Mouse (Mus musculus) intestine, embryonic 16.5 days (tissue): ENCODE results near the gene Cwc27. TPM values are rescaled to one million over a fixed set of nuclear protein-coding genes. Genes with fewer than 3 reads are reported as not detected.

Source experiments
- ATAC-seq: fragments of 200-750 bp; cut with Nextera tagmentation; 2 replicates; pipeline ENCODE4 v1.8.0; 2017; ENCODE audit warnings: moderate TSS enrichment, moderate library complexity
- H3K27ac ChIP-seq: fragments of 300-500 bp; sonication (generic); 2 replicates; pipeline ENCODE4 v1.5.1; 2014; ENCODE audit warnings: mild to moderate bottlenecking, low read length
- H3K27me3 ChIP-seq: fragments of 300-500 bp; sonication (generic); replicated peaks from 2 replicates; pipeline ENCODE4 v1.6.1; 2014; ENCODE audit warnings: low read length, control low read depth, mixed read lengths; ENCODE audit not compliant: control insufficient read depth, insufficient read depth
- H3K36me3 ChIP-seq: fragments of 300-500 bp; sonication (generic); 2 replicates; pipeline ENCODE4 v1.6.1; 2014; ENCODE audit warnings: low read length, control low read depth; ENCODE audit not compliant: control insufficient read depth, insufficient read depth
- H3K4me1 ChIP-seq: fragments of 300-500 bp; sonication (generic); 2 replicates; pipeline ENCODE4 v1.6.1; 2014; ENCODE audit warnings: low read length, control low read depth, mixed read lengths; ENCODE audit not compliant: control insufficient read depth, insufficient read depth
- H3K4me2 ChIP-seq: fragments of 300-500 bp; sonication (generic); 2 replicates; pipeline ENCODE4 v1.6.1; 2014; ENCODE audit warnings: low read depth, low read length, control low read depth
- H3K4me3 ChIP-seq: fragments of 300-500 bp; sonication (generic); 2 replicates; pipeline ENCODE4 v1.5.1; 2014; ENCODE audit warnings: mild to moderate bottlenecking, low read length
- H3K9ac ChIP-seq: fragments of 300-500 bp; sonication (generic); 2 replicates; pipeline ENCODE4 v1.6.1; 2014; ENCODE audit warnings: low read depth, low read length
- H3K9me3 ChIP-seq: fragments of 300-500 bp; sonication (generic); 2 replicates; pipeline ENCODE4 v1.6.1; 2016; ENCODE audit warnings: low read length, control low read depth; ENCODE audit not compliant: control insufficient read depth
- WGBS: fragments of 180-500 bp; shearing (Covaris S2); extraction: QIAGEN DNeasy Blood & Tissue Kit; methylation state at CpG from one replicate; pipeline ENCODE4 v1.1.7; 2014; 5-methylcytosine and 5-hydroxymethylcytosine counted together
- polyA plus RNA-seq: library from polyadenylated mRNA; unstranded; fragments of >200 nt; fragmentation: Nextera tagmentation; extraction: Ambion mirVana; gene quantifications from 2 replicates; pipeline ENCODE4 v1.2.1, GENCODE M21; 2015

Gene Cwc27
- polyA plus RNA-seq, 1 experiment from 2014 or later: 26.0 TPM

GRCm38 (mm10) chr13:104825470-104825869, 8.5 kb upstream of the Cwc27 start:
- no peaks in the 10 kb centered on the region for H3K27me3 ChIP-seq
- H3K36me3 ChIP-seq: peaks cover 18% of the 10 kb centered on the region
- no peaks in the 10 kb centered on the region for H3K9me3 ChIP-seq
- H3K4me3 ChIP-seq: no peak overlapping the region
- WGBS: 90% methylated on average over 2 of the region's 2 CpGs
- H3K4me2 ChIP-seq: no peak overlapping the region
- no peak overlapping the region for H3K27ac ChIP-seq
- ATAC-seq: no peak
- no peak overlapping the region for H3K9ac ChIP-seq
- peaks cover 4% of the 10 kb centered on the region; the same call in 1 of the 2 replicates for H3K4me1 ChIP-seq

- Histone ChIP-seq H3K27ac (no peak overlapping the region), H3K9ac (no peak overlapping the region), H3K27me3 (no peaks in the 10 kb centered on the region), H3K9me3 (no peaks in the 10 kb centered on the region), H3K4me3 (no peak overlapping the region), H3K4me2 (peak overlapping the region; percentile 32; the same call in 1 of the 2 replicates), H3K36me3 (peaks cover 5% of the 10 kb centered on the region), H3K4me1 (peaks cover 13% of the 10 kb centered on the region)
- WGBS: 24% methylated on average over 8 of the region's 8 CpGs
- peak; percentile 67 for ATAC-seq
Observed at GRCm38 (mm10) chr13:104822411-104822838, 5.5 kb upstream of the Cwc27 start.

GRCm38 (mm10) chr13:104821908-104822307, 5.0 kb upstream of the Cwc27 start:
- Histone ChIP-seq H3K9ac (no peak overlapping the region), H3K4me2 (no peak overlapping the region), H3K27ac (no peak overlapping the region), H3K4me3 (no peak overlapping the region), H3K4me1 (peaks cover 13% of the 10 kb centered on the region), H3K9me3 (no peaks in the 10 kb centered on the region), H3K27me3 (no peaks in the 10 kb centered on the region), H3K36me3 (peaks cover under 1% of the 10 kb centered on the region; the same call in 1 of the 2 replicates)
- WGBS: 91% methylated on average over 1 of the region's 1 CpGs
- ATAC-seq: no peak

GRCm38 (mm10) chr13:104821192-104821591, 4.2 kb upstream of the Cwc27 start:
- no peak overlapping the region for H3K9ac ChIP-seq
- ATAC-seq: no peak
- H3K4me2 ChIP-seq: no peak overlapping the region
- peaks cover 13% of the 10 kb centered on the region for H3K4me1 ChIP-seq
- no peak overlapping the region for H3K4me3 ChIP-seq
- H3K27ac ChIP-seq: no peak overlapping the region
- H3K27me3 ChIP-seq: no peaks in the 10 kb centered on the region
- no peaks in the 10 kb centered on the region for H3K9me3 ChIP-seq
- no peaks in the 10 kb centered on the region for H3K36me3 ChIP-seq

- 49% methylated on average over 12 of the region's 12 CpGs for WGBS
Observed at GRCm38 (mm10) chr13:104817696-104818095, 754 bp upstream of the Cwc27 start.

GRCm38 (mm10) chr13:104816270-104816634, 690 bp downstream of the Cwc27 start:
- 6% methylated on average over 8 of the region's 8 CpGs for WGBS
- no peaks in the 10 kb centered on the region for H3K36me3 ChIP-seq
- ATAC-seq: peak; percentile 6
- peak overlapping the region; percentile 95 for H3K9ac ChIP-seq
- H3K27ac ChIP-seq: peak overlapping the region; percentile 75
- H3K4me3 ChIP-seq: peak overlapping the region; percentile 64
- peaks cover 14% of the 10 kb centered on the region for H3K4me1 ChIP-seq
- H3K9me3 ChIP-seq: no peaks in the 10 kb centered on the region
- no peaks in the 10 kb centered on the region for H3K27me3 ChIP-seq
- peak overlapping the region; percentile 64 for H3K4me2 ChIP-seq

More at GRCm38 (mm10) chr13:104817696-104818095, 754 bp upstream of the Cwc27 start:
- H3K36me3 ChIP-seq: no peaks in the 10 kb centered on the region
- peak overlapping the region; percentile 64 for H3K4me3 ChIP-seq
- no peak for ATAC-seq
- peak overlapping the region; percentile 75 for H3K27ac ChIP-seq
- H3K4me2 ChIP-seq: peak overlapping the region; percentile 64
- no peaks in the 10 kb centered on the region for H3K27me3 ChIP-seq
- H3K4me1 ChIP-seq: peaks cover 18% of the 10 kb centered on the region
- H3K9me3 ChIP-seq: no peaks in the 10 kb centered on the region
- H3K9ac ChIP-seq: peak overlapping the region; percentile 95

- no peaks in the 10 kb centered on the region for H3K27me3 ChIP-seq
- no peaks in the 10 kb centered on the region for H3K36me3 ChIP-seq
- no peak for ATAC-seq
- no peak overlapping the region for H3K27ac ChIP-seq
- H3K9ac ChIP-seq: no peak overlapping the region
- H3K4me1 ChIP-seq: no peaks in the 10 kb centered on the region
- no peaks in the 10 kb centered on the region for H3K9me3 ChIP-seq
- 56% methylated on average over 3 of the region's 3 CpGs for WGBS
- no peak overlapping the region for H3K4me2 ChIP-seq
- no peak overlapping the region for H3K4me3 ChIP-seq
Observed at GRCm38 (mm10) chr13:104805681-104806080, 11.3 kb downstream of the Cwc27 start.

GRCm38 (mm10) chr13:104799566-104800182, 17.3 kb downstream of the Cwc27 start:
- Histone ChIP-seq H3K4me2 (0 out of 2 replicates have a peak overlapping the region, but pooled peaks have one; percentile 3), H3K9me3 (no peaks in the 10 kb centered on the region), H3K27me3 (no peaks in the 10 kb centered on the region), H3K9ac (no peak overlapping the region), H3K4me1 (no peaks in the 10 kb centered on the region), H3K4me3 (no peak overlapping the region), H3K27ac (peak overlapping the region; percentile 50; the same call in 1 of the 2 replicates), H3K36me3 (no peaks in the 10 kb centered on the region)
- WGBS: 56% methylated on average over 7 of the region's 7 CpGs
- ATAC-seq: peak; percentile 97

GRCm38 (mm10) chr13:104799067-104799466, 17.9 kb downstream of the Cwc27 start:
- Histone ChIP-seq H3K4me3 (no peak overlapping the region), H3K27me3 (no peaks in the 10 kb centered on the region), H3K4me1 (no peaks in the 10 kb centered on the region), H3K36me3 (no peaks in the 10 kb centered on the region), H3K9me3 (no peaks in the 10 kb centered on the region), H3K9ac (no peak overlapping the region), H3K4me2 (0 out of 2 replicates have a peak overlapping the region, but pooled peaks have one; percentile 3), H3K27ac (no peak overlapping the region; the same call in 1 of the 2 replicates)
- peak; percentile 58 for ATAC-seq
- 75% methylated on average over 8 of the region's 8 CpGs for WGBS

- ATAC-seq: no peak
Observed at GRCm38 (mm10) chr13:104794421-104794820, 22.5 kb downstream of the Cwc27 start.

More at GRCm38 (mm10) chr13:104794421-104794820, 22.5 kb downstream of the Cwc27 start:
- H3K4me1 ChIP-seq: no peaks in the 10 kb centered on the region
- WGBS: 82% methylated on average over 3 of the region's 3 CpGs
- H3K27ac ChIP-seq: no peak overlapping the region
- H3K27me3 ChIP-seq: no peaks in the 10 kb centered on the region
- H3K36me3 ChIP-seq: no peaks in the 10 kb centered on the region
- no peak overlapping the region for H3K4me3 ChIP-seq
- no peak overlapping the region for H3K4me2 ChIP-seq
- H3K9me3 ChIP-seq: no peaks in the 10 kb centered on the region
- no peak overlapping the region for H3K9ac ChIP-seq
